Mouse (Mus musculus) hindbrain, embryonic 10.5 days (tissue): ENCODE data around the gene S1pr5. TPM values are rescaled to one million over a fixed set of nuclear protein-coding genes. Genes with fewer than 3 reads are reported as not detected.
A peak's percentile ranks its signal among the peaks of the same experiment; 100 is the strongest.
"Not testable (repeated sequence)": the region's sequence is repeated elsewhere in the genome, so short reads cannot be mapped to it uniquely, and the experiment has no call there.

Source experiments
- DNase-seq: peaks from one replicate; pipeline ENCODE4 v3.0.0-alpha.2; 2017; ENCODE audit warnings: low spot score
- H3K27ac ChIP-seq: fragments of 300-500 bp; sonication (generic); 2 replicates; pipeline ENCODE4 v1.5.1; 2016; ENCODE audit warnings: mild to moderate bottlenecking, moderate library complexity
- H3K27me3 ChIP-seq: fragments of 300-500 bp; sonication (generic); 2 replicates; pipeline ENCODE4 v1.6.1; 2016; ENCODE audit warnings: mild to moderate bottlenecking; ENCODE audit not compliant: poor library complexity, insufficient read depth, severe bottlenecking
- H3K36me3 ChIP-seq: fragments of 300-500 bp; sonication (generic); 2 replicates; pipeline ENCODE4 v1.6.1; 2016; ENCODE audit warnings: mild to moderate bottlenecking, moderate library complexity
- H3K4me1 ChIP-seq: fragments of 300-500 bp; sonication (generic); replicated peaks from 2 replicates; pipeline ENCODE4 v1.6.1; 2016; ENCODE audit warnings: mild to moderate bottlenecking
- H3K4me3 ChIP-seq: fragments of 300-500 bp; sonication (generic); 2 replicates; pipeline ENCODE4 v1.5.1; 2016; ENCODE audit warnings: mild to moderate bottlenecking, moderate library complexity
- H3K9me3 ChIP-seq: fragments of 300-500 bp; sonication (generic); 2 replicates; pipeline ENCODE4 v1.6.1; 2016; ENCODE audit warnings: mild to moderate bottlenecking, moderate library complexity
- WGBS: fragments of 180-500 bp; shearing (Covaris S2); methylation state at CpG from one replicate; pipeline ENCODE4 v1.1.7; 2016; 5-methylcytosine and 5-hydroxymethylcytosine counted together
- polyA plus RNA-seq: library from polyadenylated mRNA; unstranded; fragments of >200 nt; fragmentation: Nextera tagmentation; extraction: Ambion mirVana; gene quantifications from 2 replicates; pipeline ENCODE4 v1.2.1, GENCODE M21; 2016

Gene S1pr5
- polyA plus RNA-seq, 1 experiment from 2014 or later, result 0.35 TPM

- H3K36me3 ChIP-seq, result no peaks in the 10 kb centered on the region; the same call in 1 of the 2 replicates
- no peak for DNase-seq
- WGBS, result 62% methylated on average over 2 of the region's 2 CpGs
- H3K9me3 ChIP-seq, result no peaks in the 10 kb centered on the region
- H3K27me3 ChIP-seq, result peaks cover 7% of the 10 kb centered on the region; the same call in 1 of the 2 replicates
- H3K4me1 ChIP-seq, result peaks cover 27% of the 10 kb centered on the region
- H3K4me3 ChIP-seq, result no peak overlapping the region
- H3K27ac ChIP-seq, result no peak overlapping the region
Observed at GRCm38 (mm10) chr9:21208626-21209025, 39.6 kb downstream of the S1pr5 start.

GRCm38 (mm10) chr9:21206848-21207247 is 41.4 kb downstream of the S1pr5 start:
- no peaks in the 10 kb centered on the region for H3K36me3 ChIP-seq
- no peaks in the 10 kb centered on the region for H3K9me3 ChIP-seq
- 0 out of 2 replicates have a peak, but pooled peaks cover 4% of the 10 kb centered on the region for H3K27me3 ChIP-seq
- no peak for DNase-seq
- no peak overlapping the region for H3K4me3 ChIP-seq
- WGBS, result 91% methylated on average over 6 of the region's 6 CpGs
- no peak overlapping the region for H3K27ac ChIP-seq
- peaks cover 23% of the 10 kb centered on the region for H3K4me1 ChIP-seq

DNA sequence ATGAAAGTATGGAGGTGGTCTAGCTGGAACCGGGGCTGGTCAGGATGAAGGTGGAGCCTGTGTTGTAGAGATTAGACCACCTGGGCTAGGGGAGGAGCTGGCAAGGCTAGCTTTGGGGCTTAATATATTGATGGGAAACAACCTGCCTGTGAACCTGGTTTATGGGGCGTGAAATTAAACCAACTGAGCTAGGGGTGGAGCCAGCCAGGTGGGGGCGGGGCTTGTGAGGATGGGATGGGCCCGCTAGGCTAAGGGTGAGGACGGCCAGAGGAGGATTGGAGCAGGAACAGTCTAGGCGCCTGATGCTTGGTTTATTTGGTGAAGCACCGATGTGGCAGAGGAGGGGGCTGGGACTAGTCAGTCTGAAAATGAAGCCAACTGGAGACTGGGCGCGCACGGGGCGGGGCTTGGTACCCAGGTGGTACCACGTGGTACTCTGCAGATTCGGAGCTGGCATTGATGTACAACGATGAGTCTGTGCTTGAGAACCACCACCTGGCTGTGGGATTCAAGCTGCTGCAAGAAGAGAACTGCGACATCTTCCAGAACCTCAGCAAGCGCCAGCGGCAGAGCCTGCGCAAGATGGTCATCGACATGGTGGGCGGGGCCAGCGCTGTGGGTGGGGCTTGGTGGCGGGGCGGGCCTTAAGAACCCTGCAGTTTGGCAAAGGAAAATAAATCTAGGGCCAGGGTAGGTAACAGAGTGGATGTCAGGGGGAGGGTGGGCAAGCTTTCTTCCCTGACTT is 43.5 kb downstream of the S1pr5 start:
- WGBS, result 3% methylated on average over 23 of the region's 23 CpGs
- H3K4me1 ChIP-seq, result peaks cover 15% of the 10 kb centered on the region
- 0 out of 2 replicates have a peak, but pooled peaks cover 4% of the 10 kb centered on the region for H3K27me3 ChIP-seq
- H3K9me3 ChIP-seq, result no peaks in the 10 kb centered on the region
- no peak overlapping the region; the same call in 1 of the 2 replicates for H3K27ac ChIP-seq
- H3K36me3 ChIP-seq, result no peaks in the 10 kb centered on the region
- DNase-seq, result peak; percentile 56
- H3K4me3 ChIP-seq, result peak overlapping the region; percentile 53

- Histone ChIP-seq H3K27me3 (0 out of 2 replicates have a peak, but pooled peaks cover 4% of the 10 kb centered on the region), H3K36me3 (no peaks in the 10 kb centered on the region), H3K4me1 (peaks cover 15% of the 10 kb centered on the region), H3K9me3 (no peaks in the 10 kb centered on the region), H3K27ac (no peak overlapping the region), H3K4me3 (peak overlapping the region; percentile 53)
- 21% methylated on average over 8 of the region's 8 CpGs for WGBS
- no peak for DNase-seq
Observed at GRCm38 (mm10) chr9:21204156-21204527, 44.1 kb downstream of the S1pr5 start.

DNA sequence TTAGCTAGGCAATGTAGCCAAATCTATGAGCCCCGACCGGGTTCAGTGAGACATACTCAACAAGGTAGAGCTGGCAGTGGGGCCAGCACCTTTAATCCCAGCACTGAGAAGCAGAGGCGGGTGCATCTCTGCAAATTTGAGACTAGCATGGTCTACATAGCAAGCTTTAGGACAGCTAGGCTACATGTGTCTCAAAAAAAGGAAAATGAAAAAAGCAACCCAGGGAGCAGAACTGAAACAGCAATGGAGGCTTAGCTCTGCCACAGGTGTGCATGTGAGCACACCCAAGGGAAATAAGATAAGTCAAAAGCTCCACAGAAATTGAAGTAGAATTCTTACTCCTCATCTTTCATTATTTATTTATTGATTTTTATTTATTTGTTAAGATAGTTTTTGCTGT is 49.3 kb downstream of the S1pr5 start:
- 83% methylated on average over 3 of the region's 3 CpGs for WGBS
- peaks cover 39% of the 10 kb centered on the region for H3K4me1 ChIP-seq
- DNase-seq, result no peak
- peaks cover 11% of the 10 kb centered on the region; the same call in 1 of the 2 replicates for H3K27me3 ChIP-seq
- no peak overlapping the region for H3K27ac ChIP-seq
- no peaks in the 10 kb centered on the region for H3K9me3 ChIP-seq
- H3K36me3 ChIP-seq, result no peaks in the 10 kb centered on the region
- no peak overlapping the region for H3K4me3 ChIP-seq

- Histone ChIP-seq H3K4me3 (peak overlapping the region; percentile 45), H3K36me3 (no peaks in the 10 kb centered on the region), H3K9me3 (no peaks in the 10 kb centered on the region), H3K4me1 (peaks cover 39% of the 10 kb centered on the region), H3K27ac (0 out of 2 replicates have a peak overlapping the region, but pooled peaks have one; percentile 79), H3K27me3 (peaks cover 7% of the 10 kb centered on the region; the same call in 1 of the 2 replicates)
- 22% methylated on average over 4 of the region's 4 CpGs for WGBS
- peak; percentile 65 for DNase-seq
Observed at GRCm38 (mm10) chr9:21197981-21198380, 50.3 kb downstream of the S1pr5 start.

DNA sequence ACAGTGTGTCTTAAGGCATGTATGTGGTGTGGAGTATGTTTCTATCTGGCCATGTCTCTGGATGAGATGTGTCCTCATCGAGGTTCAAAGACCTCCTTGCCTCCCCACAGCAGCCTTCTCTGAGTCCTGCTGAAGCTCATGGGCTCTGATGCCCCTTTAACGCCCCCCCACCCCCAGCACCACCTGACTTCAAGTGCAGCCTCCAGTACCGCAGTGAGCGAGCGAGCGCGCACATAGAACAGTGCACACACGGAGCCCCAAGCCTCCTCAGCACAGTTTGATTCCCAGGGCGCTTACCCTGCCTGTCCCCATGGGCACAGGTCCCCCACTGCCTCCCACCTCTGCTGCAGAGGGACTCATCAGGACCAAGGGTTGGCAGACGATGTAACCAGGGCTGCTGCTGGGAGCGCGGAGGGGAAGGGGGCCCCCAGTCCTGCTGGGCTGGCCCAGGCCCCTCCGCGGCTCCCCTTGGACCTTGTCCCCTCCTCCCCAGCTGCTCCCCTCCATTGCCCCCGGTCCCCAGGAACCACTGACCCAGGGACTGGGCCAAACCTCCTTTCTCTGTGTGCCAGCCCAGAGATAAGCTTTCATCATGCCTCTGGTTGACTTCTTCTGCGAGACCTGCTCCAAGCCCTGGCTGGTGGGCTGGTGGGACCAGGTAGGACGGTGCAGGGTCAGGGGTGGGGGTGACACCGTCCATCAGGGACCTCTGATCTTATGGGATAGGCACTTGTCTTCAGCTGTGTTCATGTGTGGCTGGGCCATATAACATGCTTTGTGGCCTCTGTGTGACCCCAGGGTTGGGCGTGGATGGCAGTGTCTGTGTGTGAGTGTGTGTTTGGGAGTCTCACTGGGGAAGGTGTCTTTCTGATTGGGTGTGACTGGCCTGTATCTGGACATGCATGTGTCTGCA is 51.5 kb downstream of the S1pr5 start:
- DNase-seq, result no peak
- Histone ChIP-seq H3K36me3 (no peaks in the 10 kb centered on the region), H3K4me1 (peaks cover 39% of the 10 kb centered on the region), H3K4me3 (peak overlapping the region; percentile 45), H3K27ac (peak overlapping the region; percentile 79), H3K9me3 (no peaks in the 10 kb centered on the region), H3K27me3 (peaks cover 7% of the 10 kb centered on the region; the same call in 1 of the 2 replicates)
- WGBS, result 29% methylated on average over 19 of the region's 19 CpGs

- DNase-seq, H3K4me3 ChIP-seq, H3K27me3 ChIP-seq, H3K36me3 ChIP-seq, H3K9me3 ChIP-seq, H3K27ac ChIP-seq: not testable (repeated sequence)
- WGBS, result 58% methylated on average over 7 of the region's 7 CpGs
- peaks cover 39% of the 10 kb centered on the region for H3K4me1 ChIP-seq
Observed at GRCm38 (mm10) chr9:21195736-21196505, 52.3 kb downstream of the S1pr5 start.

- no peaks in the 10 kb centered on the region for H3K9me3 ChIP-seq
- DNase-seq, result no peak
- H3K36me3 ChIP-seq, result no peaks in the 10 kb centered on the region
- no peak overlapping the region for H3K27ac ChIP-seq
- no peak overlapping the region for H3K4me3 ChIP-seq
- WGBS, result 82% methylated on average over 4 of the region's 4 CpGs
- peaks cover 7% of the 10 kb centered on the region; the same call in 1 of the 2 replicates for H3K27me3 ChIP-seq
- H3K4me1 ChIP-seq, result peaks cover 39% of the 10 kb centered on the region
Observed at GRCm38 (mm10) chr9:21194787-21195493, 53.3 kb downstream of the S1pr5 start.

DNA sequence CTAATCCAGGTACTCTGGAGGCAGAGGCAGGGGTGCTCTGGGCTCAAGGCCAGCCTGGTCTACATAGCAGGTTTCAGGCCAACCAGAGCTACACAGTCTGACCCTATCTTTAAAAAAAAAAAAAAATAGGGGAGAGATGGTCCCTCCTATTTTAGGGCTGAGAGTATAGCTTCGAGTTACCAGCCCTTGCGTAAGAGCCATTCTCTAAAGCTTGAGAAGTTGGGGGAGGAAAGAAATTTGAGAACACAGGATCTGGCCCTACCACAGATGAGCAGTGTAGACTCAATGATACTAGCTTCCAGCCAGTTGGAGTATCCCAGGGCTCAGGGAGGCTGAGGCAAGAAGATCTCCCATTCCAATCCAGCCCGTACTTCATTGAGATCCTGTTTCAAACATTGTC is 54.5 kb downstream of the S1pr5 start:
- Histone ChIP-seq H3K4me1 (peaks cover 38% of the 10 kb centered on the region), H3K4me3 (no peak overlapping the region), H3K36me3 (no peaks in the 10 kb centered on the region), H3K27ac (no peak overlapping the region), H3K9me3 (no peaks in the 10 kb centered on the region), H3K27me3 (peaks cover 7% of the 10 kb centered on the region; the same call in 1 of the 2 replicates)
- DNase-seq, result no peak
- 90% methylated on average over 3 of the region's 3 CpGs for WGBS
